9 mouse cellular contexts compared by ENCODE assay signal in the genomic region with DNA sequence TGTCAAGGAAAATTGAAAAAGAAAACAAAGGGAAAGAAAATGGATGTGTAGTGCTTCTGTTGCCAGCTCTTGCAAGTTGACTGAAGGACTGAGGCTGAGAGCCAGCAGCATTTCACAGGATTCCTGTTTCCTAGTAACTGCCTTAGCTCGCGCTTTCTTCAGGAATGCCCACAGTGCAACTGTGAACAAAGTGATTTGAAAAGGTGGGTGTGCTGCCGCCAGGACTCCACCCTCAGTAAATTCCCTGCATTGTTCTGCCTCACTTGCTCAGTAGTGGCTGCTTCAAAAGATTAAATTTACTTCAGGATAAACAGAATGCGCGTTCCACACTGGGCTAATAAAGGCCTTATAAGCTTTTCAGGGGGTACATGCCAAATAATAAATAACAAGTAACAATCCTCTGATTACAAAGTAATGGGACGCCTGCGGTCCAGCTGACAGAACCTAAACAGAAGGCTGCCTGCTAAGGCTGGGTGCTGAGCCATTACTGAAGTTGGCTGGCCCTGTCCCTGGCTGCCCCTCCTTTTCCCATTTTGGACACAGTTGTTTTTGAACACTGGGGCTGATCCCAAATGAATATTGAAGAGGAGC.
A peak's percentile ranks its signal among the peaks of the same experiment; 100 is the strongest.
DNase-seq lines count a peak whose midpoint lies in the region; ATAC-seq and TF ChIP-seq lines count a peak whose summit lies in the region.
"Had no signal": no experiment of that assay in that cellular context is flagged by ENCODE, and none has a peak within 500 bp of the region (broad histone marks: within the 10 kb centered on the region; RNA-seq: fewer than 3 reads in every experiment).

No protein-coding gene starts in this region.

- H3K36me3 ChIP-seq in kidney, adult 2 months (ENCODE audit: control insufficient read depth, insufficient read depth, low read length): no peaks in the 10 kb centered on the region; the same call in 1 of the 2 replicates
- no peaks in the 10 kb centered on the region for H3K36me3 ChIP-seq in forebrain, embryonic 11.5 days (ENCODE audit: control insufficient read depth, insufficient read depth, low read length)
- H3K36me3 ChIP-seq: G1E had no signal

- no peaks in the 10 kb centered on the region for H3K27me3 ChIP-seq in kidney, adult 2 months (replicated peaks; ENCODE audit: control insufficient read depth, insufficient read depth, low read length)
- peaks cover 2% of the 10 kb centered on the region; the same call in 1 of the 2 replicates for H3K27me3 ChIP-seq in forebrain, embryonic 11.5 days (ENCODE audit: control insufficient read depth, insufficient read depth, low read length)

- no peak for TF ChIP-seq CTCF in kidney, adult 2 months (conservative IDR thresholded peaks at IDR 0.05; ENCODE audit: insufficient read depth, insufficient read length, low read depth, low read length)

- peak; percentile 89 for ATAC-seq in forebrain, embryonic 11.5 days (replicated peaks; ENCODE audit: low FRiP score)

- intact Hi-C loops in gastrocnemius, postnatal 14 days (cut with DNase I; ENCODE audit: low total_unique reads): loop anchor here (5.0 kb wide), 1 partner anchor 349 kb away; no protein-coding TSS in a partner anchor

- H3K4me2 ChIP-seq in forebrain, embryonic 11.5 days (ENCODE audit: low read depth, low read length, severe bottlenecking): peak overlapping the region; percentile 15; the same call in 1 of the 2 replicates

- 42% methylated on average over 7 of the region's 7 CpGs for WGBS in kidney, adult 2 months
- 10% methylated on average over 7 of the region's 7 CpGs for WGBS in forebrain, embryonic 11.5 days

- H3K9me3 ChIP-seq in forebrain, embryonic 11.5 days (ENCODE audit: control insufficient read depth, low read length): no peaks in the 10 kb centered on the region
- H3K9me3 ChIP-seq: G1E had no signal

- peak; percentile 11 for DNase-seq in kidney, postnatal 14 days
- DNase-seq in kidney, adult 2 months: no peak
- peak; percentile 62 for DNase-seq in forebrain, embryonic 11.5 days (ENCODE audit: low spot score)
- DNase-seq in layer of hippocampus, adult 18-20 months (ENCODE audit: low spot score in 2 of 2): peak; percentile 27 to 63
- peak; percentile 57 for DNase-seq in lung, postnatal 36 days
- peak; percentile 81 for DNase-seq in telencephalon, adult 2 months (ENCODE audit: low read depth, low spot score)
- DNase-seq in B cell, adult 2 months: no peak
- no peak for DNase-seq in gastrocnemius, postnatal 14 days

- no peak overlapping the region for H3K27ac ChIP-seq in kidney, adult 2 months (ENCODE audit: insufficient read depth, low read depth, low read length)
- H3K27ac ChIP-seq in forebrain, embryonic 11.5 days (ENCODE audit: low read depth, low read length): no peak overlapping the region

- TF ChIP-seq POLR2A in kidney, adult 2 months (IDR thresholded peaks at IDR 0.05; ENCODE audit: low read depth, low read length): no peak

- no peaks in the 10 kb centered on the region for H3K4me1 ChIP-seq in kidney, adult 2 months (ENCODE audit: control insufficient read depth, insufficient read depth, low read length)
- peaks cover 3% of the 10 kb centered on the region; the same call in 1 of the 2 replicates for H3K4me1 ChIP-seq in forebrain, embryonic 11.5 days (replicated peaks; ENCODE audit: control insufficient read depth, insufficient read depth, low read length)

- H3K9ac ChIP-seq in forebrain, embryonic 11.5 days (ENCODE audit: low read length): no peak overlapping the region

- no peak overlapping the region for H3K4me3 ChIP-seq in kidney, adult 2 months (ENCODE audit: insufficient read depth, low read depth, low read length)
- H3K4me3 ChIP-seq in forebrain, embryonic 11.5 days (ENCODE audit: low read depth, low read length): no peak overlapping the region

Comparison
In these comparisons a context has a peak if more than half of its experiments do, and no peak if none do; other contexts are left out.
1. DNase-seq: peak in kidney, postnatal 14 days (single experiment), forebrain, embryonic 11.5 days (single experiment), layer of hippocampus, adult 18-20 months (2 of 2), lung, postnatal 36 days (single experiment) and telencephalon, adult 2 months (single experiment); none in kidney, adult 2 months (single experiment), B cell, adult 2 months (0 of 2) and gastrocnemius, postnatal 14 days (single experiment).